Mouse (Mus musculus) embryo, embryonic 11 days (tissue): ENCODE results near the gene Fndc8.
A peak's percentile ranks its signal among the peaks of the same experiment; 100 is the strongest.
"Not testable (repeated sequence)": the region's sequence is repeated elsewhere in the genome, so short reads cannot be mapped to it uniquely, and the experiment has no call there.

Source experiments
- DNase-seq: peaks from one replicate; pipeline ENCODE4 v3.0.0-alpha.2; 2015

The Fndc8 gene

GRCm38 (mm10) chr11:82920768-82921167 lies 28.8 kb downstream of the Fndc8 start:
- DNase-seq: no peak

DNA sequence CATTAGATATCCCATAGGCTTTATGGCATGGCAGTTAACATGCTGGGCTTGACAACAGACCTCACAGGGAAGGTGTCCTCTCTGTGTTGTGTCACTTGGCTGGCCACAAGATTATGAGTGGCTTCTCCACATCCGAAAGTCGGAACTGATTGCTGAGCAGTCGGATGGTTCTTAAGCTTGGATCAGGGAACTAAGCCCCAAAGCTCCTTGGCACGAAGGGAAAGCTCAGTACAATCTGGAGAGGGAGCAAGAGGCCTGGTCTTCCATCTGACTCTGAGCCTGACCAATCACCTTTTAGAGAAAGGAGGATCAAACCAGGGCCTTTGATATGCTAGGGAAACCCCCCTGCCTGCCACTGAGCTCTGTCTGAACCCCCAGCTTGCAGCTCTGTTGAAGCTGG lies 29.8 kb downstream of the Fndc8 start:
- no peak for DNase-seq

- not testable (repeated sequence) for DNase-seq
Measured at GRCm38 (mm10) chr11:82923910-82924309, 32.0 kb downstream of the Fndc8 start.

DNA sequence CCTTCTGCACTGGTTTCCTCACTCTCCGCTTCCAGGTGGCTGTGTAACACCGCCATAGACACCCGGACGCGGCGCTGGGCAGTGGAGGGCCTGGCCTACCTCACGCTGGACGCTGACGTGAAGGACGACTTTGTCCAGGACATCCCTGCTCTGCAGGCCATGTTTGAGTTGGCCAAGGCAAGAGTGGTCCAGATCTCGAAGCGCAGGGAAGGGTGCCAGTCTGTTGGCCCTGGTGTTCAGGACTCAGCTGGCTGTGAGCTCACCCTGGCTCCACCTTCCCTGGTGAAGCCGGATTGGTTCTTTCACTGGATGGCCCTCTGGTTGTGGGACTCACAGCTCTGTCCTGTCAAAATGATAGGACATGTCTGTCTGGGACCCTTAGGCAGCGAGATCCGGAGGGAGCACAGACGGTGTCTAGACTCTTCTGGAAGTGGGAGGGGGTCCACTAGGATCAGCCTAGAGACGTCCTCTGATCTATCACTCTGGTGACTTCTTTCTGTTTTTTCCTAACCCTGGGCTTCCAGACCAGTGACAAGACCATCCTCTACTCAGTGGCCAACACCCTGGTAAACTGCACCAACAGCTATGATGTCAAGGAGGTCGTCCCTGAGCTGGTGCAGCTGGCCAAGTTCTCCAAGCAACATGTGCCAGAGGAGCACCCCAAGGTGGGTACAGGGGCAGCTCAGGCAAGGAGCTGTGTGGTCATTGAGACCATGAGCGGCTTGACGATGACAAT lies 37.1 kb downstream of the Fndc8 start:
- no peak for DNase-seq

DNA sequence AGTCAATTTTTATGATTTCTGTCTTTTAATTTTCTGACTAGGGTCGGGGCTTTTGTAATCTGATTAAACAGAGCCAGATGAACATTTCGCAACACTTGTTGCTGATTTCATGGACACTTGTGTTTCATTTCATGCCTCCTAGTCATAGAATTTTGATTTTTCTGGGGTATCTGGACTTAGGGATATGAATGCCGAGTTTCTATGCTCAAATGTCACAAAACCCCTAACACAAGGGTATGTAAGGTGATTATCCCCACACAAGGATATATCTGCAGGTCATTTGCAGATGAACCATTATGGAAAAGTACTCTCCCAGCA lies 37.7 kb downstream of the Fndc8 start:
- DNase-seq: no peak

GRCm38 (mm10) chr11:82930391-82930955 lies 38.5 kb downstream of the Fndc8 start:
- DNase-seq: not testable (repeated sequence)

- DNase-seq: not testable (repeated sequence)
Measured at GRCm38 (mm10) chr11:82931161-82931560, 39.2 kb downstream of the Fndc8 start.

DNA sequence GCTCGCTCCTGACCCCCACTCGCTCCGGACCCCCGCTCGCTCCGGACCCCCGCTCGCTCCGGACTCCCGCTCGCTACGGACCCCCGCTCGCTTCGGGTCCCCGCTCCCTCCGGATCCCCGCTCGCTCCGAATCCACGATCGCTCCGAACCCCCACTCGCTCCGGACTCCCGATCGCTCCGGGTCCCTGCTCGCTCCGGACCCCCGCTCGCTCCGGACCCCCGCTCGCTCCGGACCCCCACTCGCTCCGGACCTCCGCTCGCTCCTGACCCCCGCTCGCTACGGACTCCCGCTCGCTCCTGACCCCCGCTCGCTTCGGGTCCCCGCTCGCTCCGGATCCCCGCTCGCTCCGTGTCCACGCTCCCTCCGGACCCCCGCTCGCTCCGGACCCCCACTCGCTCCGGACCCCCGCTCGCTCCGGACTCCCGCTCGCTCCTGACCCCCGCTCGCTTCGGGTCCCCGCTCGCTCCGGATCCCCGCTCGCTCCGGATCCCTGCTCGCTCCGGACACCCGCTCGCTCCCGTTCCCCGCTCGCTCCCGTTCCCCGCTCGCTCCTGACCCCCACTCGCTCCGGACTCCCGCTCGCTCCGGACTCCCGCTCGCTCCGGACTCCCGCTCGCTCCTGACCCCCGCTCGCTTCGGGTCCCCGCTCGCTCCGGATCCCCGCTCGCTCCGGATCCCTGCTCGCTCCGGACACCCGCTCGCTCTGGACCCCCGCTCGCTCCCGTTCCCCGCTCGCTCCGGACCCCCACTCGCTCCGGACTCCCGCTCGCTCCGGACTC lies 39.9 kb downstream of the Fndc8 start:
- not testable (repeated sequence) for DNase-seq

GRCm38 (mm10) chr11:82933186-82933585 lies 41.3 kb downstream of the Fndc8 start:
- DNase-seq: no peak

GRCm38 (mm10) chr11:82943336-82943735 lies 51.4 kb downstream of the Fndc8 start:
- DNase-seq: peak; percentile 42

- DNase-seq: no peak
Measured at GRCm38 (mm10) chr11:82945636-82946035, 53.7 kb downstream of the Fndc8 start.

DNA sequence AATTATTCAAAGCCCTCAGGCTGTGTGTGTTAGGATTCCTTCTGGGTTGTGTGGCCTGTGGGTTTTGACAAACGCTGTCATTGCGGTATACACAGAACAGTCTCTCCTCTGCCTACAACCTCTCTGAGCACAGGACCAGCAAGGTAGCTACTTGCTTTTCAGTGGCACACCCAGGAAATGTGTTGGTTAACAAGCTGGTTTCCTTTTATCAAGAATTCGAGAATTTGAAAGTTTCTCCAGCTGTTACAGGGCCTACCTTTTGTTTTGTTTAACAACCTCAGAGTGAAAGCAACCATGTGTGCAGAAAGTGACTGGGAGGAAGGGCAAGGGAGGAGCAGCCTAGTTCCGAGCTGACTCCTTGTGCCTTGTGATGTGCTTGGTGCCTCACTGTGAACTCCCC lies 55.5 kb downstream of the Fndc8 start:
- DNase-seq: no peak

DNA sequence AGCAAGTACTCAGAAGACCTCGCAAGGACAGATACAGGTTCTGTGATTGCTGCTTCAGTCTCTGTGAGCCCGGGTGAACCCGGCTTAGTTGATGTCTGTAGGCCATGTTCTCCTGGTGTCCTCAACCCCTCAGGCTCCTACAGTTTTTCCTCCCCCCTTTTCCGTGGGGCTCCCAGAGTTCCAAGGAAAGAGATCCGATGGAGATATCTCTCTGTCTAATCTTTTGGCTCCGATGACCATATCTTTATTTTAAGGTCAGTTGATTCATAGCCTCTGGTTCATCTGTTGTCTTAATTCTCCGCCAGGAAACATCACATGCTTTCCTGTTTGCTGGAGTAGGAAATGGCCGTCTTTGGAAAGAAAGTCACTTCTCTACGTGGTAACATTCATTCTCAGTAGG lies 57.1 kb downstream of the Fndc8 start:
- DNase-seq: no peak
